Mouse (Mus musculus): ENCODE measurements around the gene Tmem170b.

Gene Tmem170b

DNA sequence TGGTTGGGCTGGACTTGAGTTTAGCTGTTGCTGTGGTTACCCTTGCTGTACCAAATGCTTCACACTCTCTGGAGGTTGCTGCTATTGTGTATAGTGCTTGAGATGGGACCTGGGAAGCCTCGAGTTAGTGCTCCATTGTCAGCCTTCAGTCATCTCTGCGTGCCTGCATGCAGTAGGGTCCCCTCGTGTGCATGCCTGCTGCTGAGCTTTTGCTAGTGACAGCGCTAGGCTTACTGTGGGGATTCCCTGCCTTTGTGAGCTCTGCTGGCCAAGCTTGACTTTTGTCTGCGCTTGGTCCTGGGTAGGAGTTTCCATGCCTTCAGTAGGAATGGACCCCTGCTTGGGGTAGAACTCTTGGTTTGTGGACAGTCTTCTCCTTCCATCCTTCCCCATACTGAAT, 9.3 kb downstream of the Tmem170b start:
- DNase-seq = no peak

DNA sequence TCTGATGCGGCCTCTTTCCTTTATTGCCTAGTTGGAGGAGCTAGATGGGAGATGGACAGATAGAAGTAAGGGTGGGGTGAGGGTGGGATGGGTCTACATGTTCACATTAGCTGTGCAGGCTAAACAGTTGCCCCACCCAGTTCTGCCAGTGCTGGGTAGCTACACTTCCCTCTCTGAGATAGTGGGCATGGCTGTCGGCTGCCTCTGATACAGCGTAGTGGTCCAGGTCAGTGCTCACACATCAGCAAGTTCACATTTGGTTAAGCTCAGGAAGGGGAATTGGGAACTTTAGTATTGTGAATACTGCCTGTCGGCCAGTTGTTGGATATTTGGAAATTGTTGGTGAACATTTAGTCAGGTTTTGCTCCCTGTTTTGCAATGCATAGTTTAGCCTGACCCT, 13.8 kb downstream of the Tmem170b start:
- peak; percentile 89 for DNase-seq

- no peak for DNase-seq
Measured at GRCm38 (mm10) chr13:41620132-41620531, 14.4 kb downstream of the Tmem170b start.

GRCm38 (mm10) chr13:41624123-41624522, 18.4 kb downstream of the Tmem170b start:
- no peak for DNase-seq

DNA sequence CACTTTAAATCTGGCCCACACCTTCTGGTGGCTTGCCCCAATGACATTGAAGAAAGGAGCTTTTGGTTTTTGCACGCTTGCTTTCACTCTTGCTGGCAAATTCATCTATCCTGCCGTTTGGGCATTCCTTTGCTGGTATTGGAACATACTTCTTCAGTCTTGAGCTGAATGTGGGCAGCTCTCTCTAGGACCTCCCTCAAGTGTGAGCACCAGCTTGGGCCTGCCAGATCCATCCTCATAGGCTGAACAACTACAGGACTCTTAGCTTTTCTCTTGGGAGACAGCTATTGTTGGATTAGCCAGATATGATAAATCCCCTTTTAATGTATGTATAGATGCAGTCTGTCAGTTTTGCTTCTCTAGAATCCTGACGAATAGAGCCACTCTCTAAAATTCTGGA, 19.5 kb downstream of the Tmem170b start:
- DNase-seq = peak; percentile 84

DNA sequence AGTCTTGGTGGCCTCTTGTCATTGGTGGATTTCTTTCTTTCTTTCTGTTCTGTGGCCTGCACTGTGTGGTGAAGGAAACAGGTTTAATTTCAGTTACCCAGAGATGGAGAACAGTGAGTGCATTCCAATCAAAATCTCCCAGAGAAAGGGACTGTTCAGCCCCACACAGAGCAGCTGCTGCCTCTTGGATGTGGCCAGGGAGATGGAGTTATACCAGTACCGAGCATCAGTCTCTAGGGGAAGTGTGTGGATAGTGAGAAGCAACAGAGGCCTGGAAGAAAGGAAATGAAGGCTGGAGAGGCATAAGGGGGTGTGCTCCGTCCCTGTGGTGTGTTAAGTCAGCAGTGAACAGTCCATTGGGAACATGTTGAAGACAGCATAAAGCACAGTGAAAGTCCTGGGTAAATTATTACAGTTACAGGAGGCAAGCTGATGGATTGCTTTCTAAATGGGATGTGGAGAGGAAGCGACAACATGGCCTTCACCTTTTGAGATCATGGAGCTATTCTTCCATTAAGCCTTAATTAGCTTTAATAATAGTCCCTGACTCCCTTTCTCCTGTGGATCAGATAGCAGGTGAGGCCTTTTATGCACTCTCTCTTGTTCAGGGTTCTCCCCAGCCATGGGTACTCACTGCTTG, 21.7 kb downstream of the Tmem170b start:
- peak; percentile 86 for DNase-seq

DNA sequence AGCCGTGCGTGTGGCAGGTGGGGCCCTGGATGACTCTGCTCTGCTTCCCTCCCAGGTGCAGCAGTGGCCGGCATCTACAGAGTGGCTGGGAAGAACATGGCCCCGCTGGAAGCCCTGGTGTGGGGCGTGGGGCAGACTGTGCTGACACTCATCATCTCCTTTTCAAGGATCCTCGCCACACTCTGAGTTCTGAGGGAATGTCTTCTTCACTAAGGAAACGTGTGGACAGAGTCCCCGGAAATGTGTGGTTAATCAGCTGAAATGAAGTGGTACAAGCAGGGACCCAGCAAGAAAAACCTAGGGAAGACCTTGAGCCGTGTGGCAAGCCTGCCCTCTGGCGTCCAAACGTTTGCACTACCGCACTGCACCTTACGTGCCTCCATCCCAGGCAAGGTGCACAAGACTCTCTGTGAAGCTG, 28.7 kb downstream of the Tmem170b start:
- peak; percentile 95 for DNase-seq

DNA sequence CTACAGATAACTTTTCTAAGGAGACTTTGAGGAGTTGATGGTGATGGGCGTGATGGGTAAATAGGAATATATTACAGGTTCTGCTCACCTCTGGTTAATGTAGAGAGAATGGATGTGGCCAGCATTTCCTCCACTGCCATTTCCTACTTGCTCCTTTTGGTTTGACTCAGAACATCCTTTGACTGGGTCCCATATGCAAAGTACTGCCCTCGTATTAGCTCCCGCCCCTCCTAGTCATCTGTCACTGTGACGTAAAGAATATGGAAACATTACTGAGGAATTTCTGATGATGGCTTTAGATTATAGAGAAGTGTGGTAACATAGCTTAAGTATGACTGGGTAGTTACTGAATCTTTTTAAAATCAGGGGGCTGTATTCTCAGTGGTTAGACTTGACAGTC, 32.4 kb downstream of the Tmem170b start:
- peak; percentile 59 for DNase-seq

GRCm38 (mm10) chr13:41642851-41643250, 37.1 kb downstream of the Tmem170b start:
- DNase-seq = peak; percentile 90

GRCm38 (mm10) chr13:41643798-41644197, 38.1 kb downstream of the Tmem170b start:
- DNase-seq = peak; percentile 97

GRCm38 (mm10) chr13:41644591-41645482, 39.1 kb downstream of the Tmem170b start:
- peak; percentile 64 for DNase-seq

GRCm38 (mm10) chr13:41645483-41645859, 39.8 kb downstream of the Tmem170b start:
- DNase-seq = peak; percentile 80

GRCm38 (mm10) chr13:41647976-41648375, 42.3 kb downstream of the Tmem170b start:
- peak; percentile 66 for DNase-seq

DNA sequence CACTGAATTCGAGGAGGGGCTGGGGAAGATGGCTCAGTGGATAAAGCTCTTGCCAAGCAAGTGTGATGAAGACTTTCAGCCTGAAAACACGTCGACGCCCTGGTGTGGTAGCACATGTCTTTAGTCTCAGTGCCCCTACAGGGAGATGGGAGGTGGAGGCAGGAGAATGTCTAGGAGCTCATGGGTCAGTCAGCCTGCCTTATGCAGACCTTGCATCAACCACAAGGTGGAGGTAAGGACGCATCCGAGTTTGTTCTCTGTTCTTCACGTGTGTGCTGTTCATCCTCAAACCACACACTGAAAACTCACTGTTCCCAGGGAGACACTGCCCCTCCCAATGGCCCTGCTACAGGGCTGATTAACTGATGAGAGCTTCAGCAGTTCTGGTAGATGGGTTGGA, 45.0 kb downstream of the Tmem170b start:
- DNase-seq = no peak

- peak; percentile 72 for DNase-seq
Measured at GRCm38 (mm10) chr13:41653791-41654190, 48.1 kb downstream of the Tmem170b start.

DNA sequence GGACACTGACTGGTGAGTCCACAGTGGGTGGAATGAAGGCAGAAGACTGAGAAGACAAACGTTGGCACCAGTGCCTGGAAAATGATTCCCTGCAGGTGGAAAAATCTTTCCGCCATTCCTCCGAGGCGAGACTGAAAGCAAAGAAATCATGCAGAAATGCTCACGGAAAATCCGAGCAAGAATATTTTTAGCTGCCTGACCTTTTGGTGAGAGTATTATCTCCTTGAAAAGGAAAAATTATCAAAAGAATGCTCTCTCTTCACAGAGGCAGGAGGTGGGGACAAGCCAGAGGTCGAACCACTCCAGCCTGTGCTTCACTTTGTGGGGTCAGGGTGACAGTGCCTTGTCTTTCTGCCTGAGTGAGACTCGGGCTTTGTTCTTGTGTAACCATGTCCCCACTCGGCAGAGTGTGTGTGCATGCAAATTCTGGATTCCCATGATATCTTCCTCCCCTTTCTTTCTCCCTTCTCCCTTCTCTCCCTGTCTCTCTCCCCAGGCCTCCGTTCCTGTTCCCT, 49.9 kb downstream of the Tmem170b start:
- DNase-seq = peak; percentile 68

DNA sequence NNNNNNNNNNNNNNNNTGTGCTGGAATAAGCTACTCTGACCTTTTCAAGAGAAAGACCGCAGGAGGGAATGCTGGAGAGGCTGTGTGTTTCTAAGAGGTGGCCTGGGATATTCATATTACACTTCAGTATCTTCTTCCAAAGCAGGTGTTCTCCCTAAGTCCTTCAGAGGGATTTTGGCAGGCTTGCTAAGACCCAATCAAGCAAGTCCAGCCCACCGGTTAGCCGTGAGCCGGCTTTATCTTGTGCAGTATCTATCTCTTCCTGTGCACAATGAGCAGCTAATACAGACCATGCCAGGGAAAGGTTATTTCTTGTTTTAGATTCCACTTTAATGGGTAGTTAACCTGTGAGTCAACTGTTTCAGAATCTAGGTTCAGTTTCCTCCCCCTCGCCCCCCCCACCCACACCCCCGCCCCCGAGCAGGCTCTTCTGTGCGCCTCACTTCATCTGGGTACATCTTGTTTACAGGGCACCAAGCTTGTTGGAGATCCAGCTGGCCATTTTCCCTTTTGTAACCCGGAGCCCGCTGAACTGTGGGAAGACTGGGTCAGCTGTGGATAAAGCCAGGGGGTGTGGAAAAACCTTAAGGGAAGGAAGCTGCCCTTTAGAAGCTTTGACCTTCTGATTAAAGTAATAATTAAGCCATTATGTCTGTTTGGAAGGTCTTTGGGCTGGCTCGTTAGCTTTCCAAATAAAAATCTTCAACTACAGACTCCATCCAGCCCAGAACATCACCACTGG, 54.5 kb downstream of the Tmem170b start:
- peak; percentile 85 for DNase-seq

DNA sequence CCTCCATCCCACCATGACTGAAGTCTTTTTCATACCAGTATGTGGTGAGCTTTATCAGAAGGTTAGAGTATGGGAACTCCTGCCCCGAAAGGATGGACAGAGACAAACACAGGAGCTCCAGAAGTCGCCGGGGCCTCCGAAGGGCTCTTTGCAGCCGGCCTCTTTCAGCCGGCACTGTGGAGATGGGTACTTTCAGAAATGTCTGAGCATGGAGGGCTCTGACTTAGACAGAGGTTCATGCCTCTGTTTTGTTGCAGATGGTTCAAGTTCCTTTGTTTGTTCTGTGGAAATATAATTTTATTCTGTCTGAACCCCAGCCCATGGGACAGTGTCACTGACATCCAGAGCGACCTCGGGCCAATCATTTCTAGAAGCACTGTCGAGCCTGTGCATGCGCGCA, 55.4 kb downstream of the Tmem170b start:
- DNase-seq = peak; percentile 71

GRCm38 (mm10) chr13:41662401-41663070, 56.8 kb downstream of the Tmem170b start:
- peak; percentile 97 for DNase-seq

DNA sequence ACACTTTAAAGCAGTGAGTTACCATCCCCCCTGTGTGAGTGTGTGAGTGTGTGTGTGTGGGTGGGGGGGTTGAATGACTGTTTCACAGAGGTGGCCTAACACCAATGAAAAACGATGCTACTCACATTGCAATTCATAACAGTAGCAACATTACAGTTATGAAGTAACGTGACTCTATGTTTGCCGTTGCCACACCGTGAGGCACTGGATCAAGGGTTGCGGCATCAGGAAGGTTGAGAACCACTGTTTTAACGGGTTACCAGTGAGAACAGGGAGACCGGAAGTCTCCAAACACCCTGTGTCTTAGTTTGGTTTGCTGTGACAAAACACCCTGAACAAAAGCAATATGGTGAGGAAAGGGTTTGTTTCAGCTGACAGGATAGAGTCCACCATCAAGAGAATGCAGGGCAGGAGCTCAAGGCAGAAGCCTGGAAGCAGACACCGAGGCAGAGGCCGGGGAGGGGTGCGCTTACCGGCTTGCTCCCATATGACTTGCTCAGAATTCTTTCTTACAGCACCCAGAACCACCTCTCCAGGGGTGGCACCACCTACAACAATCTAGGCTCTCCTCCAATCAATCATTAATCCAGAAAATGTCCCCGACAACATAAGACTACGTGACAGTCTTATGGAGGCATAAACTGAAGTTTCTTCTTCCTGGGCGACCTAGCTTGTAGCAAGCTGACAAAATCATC, 57.9 kb downstream of the Tmem170b start:
- peak; percentile 60 for DNase-seq

DNA sequence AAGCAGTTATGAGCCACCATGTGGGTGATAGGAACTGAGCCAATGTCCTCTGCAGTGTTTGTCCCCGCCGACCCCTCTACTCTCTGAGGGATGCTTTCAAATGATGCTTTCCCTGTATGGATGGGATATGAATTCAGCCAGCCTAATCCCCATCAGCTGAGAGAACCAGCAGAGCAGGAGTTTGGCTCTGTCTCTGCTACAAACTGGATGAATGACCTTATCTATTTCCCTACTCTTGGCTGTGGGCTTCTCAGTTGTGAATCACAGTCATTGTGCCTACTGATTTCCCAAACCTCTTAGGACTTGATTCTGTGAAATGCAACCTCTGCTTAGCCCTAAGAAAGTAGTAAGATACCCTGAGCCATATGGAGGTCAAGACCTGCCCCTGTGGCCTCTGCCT, 64.2 kb downstream of the Tmem170b start:
- DNase-seq = peak; percentile 66

Measured in heart, adult 11 months (tissue).